Mouse (Mus musculus) urinary bladder, postnatal 10 days (tissue): ENCODE data around the gene Hoxd4.

Experiments used
- DNase-seq: peaks from one replicate; pipeline ENCODE4 v3.0.0; 2022; ENCODE audit warnings: low spot score

The Hoxd4 gene

DNA sequence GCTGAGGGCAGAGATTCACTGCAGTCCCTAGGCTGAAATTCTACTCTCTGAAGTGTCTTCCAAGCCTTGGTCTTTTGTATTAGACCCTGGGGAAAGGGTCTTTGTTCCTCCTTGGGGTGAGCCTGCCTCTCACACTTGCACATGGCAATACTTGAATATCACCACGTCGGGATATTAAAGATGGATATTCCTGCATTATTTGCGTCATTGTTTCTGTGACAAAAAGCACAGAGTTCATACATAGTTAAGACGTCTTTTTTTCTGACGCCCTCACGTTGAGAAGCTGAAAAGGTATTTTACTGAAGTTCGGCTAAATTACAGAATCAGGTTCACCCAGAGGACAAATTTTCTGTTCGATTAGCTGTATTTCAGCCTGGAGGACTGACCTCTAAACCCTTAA is 18.6 kb downstream of the Hoxd4 start:
- no peak for DNase-seq

DNA sequence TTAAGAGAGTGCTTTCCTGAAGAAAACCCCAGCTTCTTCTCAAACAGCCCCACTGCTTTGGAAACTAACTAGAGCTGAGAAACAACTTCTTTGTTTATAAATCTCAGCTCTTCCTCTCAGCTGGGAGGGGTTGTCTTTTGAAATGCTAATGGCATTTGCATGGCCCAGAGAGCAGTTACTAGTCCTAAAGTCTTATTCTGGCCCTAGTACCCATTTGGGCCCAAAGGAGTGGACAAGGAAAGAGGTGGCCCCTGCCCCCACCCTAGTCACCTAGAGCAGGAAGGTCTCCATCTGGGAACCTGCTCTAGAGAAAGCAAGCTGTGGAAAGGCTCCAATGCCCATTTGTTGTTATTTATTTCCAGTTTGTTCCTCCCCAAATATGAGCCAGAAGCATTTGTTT is 19.3 kb downstream of the Hoxd4 start:
- no peak for DNase-seq

DNA sequence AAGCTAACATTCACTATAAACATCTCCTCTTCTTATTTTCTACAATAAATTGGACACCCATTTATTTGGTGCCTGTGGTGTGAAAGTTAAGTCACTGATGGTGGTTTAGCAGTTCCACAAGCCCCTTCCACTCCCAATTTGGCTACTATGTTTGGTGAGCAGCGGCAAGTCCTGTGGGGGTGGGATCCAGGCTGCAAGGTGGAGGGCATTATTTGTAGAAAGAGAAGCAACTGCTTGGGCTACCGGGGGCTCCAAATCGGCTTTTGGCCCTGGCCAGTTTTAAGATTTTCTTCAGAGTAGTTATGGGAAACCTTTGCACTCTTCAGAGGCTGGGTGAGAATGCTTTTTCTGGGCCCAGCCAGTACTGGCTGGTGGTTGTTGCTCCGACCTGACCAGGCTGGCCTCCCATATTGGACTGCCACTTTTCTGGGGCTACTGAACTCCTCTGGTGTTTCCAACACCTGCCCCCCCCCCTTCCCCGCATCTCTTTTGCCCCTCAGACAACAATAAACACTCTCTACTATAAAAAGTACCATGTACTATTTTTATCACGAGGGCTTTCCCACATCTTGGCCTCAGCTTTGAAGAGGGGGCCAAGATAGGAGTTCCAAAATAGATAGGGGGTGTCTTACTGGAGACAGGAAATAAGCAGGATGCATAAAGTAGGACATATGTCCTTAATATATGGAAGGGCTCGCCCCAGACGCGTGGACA is 20.2 kb downstream of the Hoxd4 start:
- no peak for DNase-seq

DNA sequence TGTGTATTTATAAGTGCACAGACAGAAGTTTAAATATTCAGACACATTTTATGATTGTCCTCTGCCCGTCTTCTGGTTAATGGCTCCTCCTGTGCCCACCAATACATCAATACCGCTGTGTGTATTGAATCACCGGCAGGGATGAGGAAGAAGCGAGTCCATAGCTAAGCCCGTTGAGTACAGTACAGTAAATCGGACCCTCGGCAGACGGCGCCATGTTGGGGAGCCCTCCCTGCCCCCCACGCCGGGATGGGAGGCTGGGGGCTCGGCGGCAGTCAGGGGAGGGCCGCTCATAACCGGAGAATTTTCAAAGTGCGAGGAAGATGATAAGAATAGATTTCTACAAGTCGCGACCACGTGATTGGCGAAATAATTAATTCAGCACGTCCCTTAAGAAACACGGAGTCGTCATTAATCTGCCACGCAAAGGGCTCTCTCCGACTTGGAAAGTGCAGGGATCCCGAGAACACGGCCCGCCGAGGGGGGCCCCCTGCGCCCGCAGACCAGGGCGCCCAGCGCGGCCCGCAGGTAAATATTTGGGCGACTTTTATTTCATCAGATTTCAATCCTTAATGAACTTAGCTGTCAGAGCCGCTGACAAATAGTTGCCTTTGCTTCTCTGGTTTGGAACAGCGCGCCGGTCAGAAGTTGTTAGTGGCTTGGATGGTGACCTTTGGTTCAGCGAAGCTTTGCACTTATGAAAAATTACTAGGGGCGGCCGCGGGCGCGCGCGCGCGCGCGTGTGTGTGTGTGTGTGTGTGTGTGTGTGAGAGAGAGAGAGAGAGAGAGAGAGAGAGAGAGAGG is 21.0 kb downstream of the Hoxd4 start:
- no peak for DNase-seq

DNA sequence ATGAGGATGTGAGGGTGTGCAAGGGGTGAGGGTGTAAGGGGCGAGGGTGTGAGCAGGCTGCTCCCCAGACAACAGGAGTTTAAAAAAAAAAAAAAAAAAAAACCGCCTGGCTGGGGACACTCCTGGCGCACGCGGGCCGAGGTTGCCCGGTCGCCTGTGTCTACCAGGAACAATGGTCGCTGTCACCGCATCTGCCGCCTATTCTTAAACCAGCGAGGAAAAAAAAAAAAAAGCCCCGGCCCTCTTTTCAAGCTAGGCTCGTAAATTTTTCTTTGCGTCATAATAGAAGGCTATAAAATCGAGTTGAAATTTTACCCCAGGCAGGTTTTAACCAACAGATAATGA is 21.6 kb downstream of the Hoxd4 start:
- no peak for DNase-seq

DNA sequence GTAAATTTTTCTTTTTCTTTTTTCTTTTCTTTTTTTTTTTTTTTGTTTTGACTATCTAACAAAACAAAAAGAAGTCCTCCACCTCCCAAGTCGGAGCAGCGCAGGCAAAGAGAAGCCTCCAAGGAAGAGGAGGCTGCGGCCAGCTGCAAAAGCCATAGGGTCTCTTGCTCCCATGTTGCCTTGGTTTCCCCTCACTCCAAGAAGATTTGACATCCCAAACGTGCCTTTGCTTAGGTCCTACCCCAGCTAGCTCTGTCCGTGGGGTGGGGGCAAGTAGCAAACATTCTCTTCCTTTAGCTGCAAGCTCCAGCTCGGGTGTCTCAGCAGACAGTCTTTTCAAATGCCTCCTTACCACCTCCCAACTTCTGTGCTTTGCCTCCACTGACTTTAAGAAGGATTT is 22.0 kb downstream of the Hoxd4 start:
- DNase-seq = no peak

DNA sequence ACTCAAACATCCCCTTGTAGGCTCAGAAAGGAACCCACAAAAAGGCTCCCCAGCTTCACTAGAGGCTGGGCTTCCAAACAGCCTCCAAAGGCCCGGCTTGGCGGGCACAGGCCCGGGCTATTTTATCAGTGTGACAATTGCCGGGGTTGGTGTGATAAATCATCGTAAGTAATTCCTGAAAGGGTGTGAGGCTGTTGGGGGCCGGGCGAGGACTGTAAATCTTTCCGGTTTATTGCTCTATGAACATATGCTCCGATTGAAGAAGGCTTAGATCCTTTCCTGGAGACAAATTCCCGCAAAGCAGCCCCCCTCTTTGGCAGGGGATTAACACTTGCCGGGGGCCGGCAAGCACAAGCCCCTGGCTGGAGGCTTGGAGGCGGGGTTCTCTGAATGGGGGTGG is 22.7 kb downstream of the Hoxd4 start:
- no peak for DNase-seq

DNA sequence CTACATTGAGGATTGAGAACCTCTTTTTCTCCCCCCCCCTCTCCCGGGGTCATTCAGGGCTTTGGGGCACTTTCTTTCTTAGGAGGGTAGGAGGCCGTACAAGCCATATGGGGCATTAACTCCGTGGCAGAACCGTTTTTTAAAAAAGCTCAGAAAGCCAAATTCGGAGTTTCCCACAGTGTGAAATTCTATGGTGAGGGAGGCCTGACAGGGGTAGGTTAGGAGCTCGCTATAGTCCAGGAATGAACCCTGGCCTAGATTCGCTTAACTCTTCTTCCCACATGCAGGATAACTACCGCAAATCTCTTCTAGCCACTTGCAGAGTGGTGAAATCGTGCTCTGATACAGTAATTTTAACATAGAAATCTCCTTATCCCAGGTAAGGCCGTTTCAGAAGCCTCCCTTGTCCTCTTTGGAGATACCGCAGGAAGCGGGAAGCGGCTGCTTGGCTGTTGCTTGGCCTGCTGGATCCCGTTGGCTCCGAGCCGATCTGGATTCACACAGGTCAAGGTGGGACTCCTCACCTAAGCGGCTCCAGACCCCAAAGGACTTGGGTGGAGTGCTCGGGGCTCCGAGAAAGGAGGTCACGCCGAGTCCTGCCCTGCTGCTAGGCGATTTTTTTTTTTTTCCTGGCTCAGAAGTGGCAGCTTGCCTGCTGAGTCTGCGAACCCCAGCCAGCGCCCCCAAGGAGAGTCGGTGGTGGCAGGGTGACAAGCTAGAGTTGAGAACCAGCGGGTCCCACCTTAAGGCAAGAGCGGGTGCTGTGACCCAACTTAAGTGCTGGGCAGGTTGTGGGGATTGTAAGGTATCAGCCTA is 23.5 kb downstream of the Hoxd4 start:
- DNase-seq = no peak

DNA sequence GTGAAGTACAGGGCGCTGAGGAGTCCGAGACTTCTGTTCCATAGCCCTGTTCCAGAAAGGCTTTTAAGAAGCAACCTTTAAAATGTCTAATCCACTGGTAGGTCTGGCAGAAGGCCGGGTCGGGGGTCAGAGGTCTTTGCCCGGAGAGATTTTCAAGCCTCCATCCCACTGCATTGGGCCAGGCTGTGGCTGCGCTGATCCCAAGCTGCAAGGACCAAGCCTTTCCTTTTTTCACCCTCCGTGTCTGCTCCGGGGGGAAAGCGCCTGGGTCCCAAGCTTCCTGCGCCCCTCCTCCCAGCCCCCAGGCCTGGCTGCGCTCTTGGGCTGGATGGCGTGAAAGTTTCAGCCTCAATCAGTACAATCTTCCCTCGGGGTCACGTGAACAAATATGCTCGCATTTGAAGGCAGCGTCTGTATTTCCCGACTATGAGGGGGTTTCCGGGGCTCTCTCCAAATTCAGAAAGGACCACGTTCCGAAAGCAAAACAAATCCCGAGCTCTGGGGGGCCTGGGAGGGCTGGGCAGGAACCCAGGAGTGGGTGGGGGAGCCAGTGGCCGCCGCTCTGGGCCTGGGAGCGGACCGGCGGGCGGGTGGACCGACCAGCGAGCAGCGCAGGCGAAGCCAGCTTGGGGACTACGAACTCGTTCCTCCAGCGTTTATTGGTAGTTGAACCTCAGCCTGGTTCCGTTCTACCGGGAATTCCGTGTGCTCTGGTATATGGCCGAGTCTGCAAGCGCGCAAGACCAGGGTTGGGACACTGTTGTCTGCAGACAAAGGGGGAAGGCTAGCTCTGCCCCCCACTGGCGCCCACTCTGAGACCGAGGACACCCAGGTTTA is 24.3 kb downstream of the Hoxd4 start:
- no peak for DNase-seq

DNA sequence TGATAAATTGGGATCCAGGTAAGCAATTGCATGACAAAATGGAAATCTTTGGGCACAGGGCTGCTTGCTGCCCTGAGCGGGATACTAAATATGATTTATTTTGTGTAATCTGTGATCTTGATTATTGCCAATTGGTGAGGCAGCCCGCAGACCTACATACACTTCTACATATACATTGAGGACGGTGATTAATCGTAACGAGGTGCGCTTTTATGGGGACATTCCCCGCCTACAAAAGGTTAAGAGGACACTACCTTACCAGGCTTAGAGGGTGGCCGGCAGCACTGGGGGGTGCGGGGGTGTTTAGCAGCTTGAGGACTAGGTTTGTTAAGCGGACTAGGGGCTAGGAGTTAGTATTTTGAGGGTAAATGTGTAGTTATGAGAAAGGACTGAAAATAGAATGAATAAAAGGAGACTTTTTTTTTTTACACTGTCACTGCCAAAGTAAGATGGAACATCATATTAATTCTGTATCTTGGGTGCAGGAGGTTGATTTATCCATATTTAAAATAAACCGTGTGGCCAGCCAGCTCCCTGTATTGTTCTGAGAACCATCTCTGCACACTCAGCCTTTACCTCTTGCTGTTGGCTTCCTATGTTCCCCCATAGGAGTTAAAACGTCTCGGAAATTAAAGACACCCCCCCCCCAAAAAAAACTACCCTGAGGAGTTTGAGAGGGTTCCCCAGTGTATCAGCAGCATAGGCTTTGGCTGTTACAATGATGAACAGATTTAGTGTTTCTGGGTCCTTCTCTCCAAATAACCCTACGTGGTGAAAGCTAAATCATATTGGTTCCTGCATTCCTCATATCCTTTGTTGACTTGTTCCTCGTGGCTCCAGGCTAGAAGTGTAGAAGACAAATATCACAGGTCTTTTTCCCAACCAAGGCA is 25.2 kb downstream of the Hoxd4 start:
- DNase-seq = no peak

DNA sequence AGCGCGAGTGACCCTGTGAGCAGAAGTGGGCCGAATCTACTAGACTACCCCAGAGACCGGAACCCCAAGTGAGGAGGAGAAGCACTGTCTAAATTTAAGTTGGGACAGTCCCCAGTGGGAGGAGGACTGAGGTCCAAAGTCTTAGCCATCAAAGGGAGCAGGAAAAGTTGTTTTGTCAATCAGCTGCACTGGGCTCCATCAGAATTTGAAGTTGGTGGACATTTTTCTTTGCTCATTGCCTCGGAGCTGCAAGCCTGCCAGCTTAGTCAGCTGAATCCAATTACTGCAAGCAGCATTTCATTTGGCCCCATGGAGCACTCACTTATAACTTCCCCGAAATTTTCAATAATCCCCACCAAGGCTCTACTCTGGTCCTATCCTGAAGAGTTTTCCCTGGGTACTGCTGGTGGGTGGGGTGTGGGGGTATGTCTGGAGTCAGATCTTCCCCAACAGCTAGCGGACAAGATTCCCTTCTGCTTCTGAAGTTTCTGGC is 25.9 kb downstream of the Hoxd4 start:
- DNase-seq = no peak

DNA sequence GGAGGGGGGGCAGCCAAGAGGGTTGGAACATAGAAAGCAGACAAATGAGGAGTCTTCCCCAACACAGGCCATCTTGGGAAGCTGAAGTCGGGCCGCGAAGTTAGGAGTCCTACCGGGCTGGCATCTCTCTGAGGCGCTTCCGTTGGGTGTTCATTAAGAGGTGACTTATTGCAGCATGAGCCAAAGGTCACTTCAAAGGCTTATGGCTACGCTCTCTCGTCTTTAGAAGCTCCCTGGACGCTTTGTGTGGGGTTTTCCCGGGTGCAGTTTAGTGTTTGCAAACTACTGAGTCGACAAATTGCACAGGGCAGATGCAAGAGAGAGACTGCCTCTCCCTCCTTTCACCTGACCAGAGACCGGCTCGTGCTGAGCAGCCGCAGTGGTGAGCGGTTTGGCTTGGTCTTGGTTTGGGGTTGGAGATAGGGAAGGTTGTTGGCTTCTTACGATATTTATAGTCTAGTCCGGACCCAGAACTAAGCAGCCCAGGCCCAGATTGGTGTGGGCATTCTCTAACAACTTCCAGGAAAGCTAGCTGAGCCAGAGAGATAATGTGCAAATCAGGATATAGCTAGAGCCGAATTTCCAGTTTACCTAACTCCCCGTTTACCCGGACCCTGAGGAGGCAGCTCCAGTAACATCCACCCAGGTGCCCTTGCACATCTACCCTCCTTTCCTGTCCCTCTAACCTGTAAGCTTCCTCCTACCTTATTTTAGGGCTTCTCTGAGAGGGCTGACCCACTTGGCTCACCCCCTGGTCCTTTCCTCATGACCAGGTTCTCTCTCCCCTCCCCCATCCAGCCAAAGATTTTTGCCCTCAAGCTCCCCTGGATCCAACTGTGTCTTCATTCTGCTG is 27.1 kb downstream of the Hoxd4 start:
- no peak for DNase-seq

DNA sequence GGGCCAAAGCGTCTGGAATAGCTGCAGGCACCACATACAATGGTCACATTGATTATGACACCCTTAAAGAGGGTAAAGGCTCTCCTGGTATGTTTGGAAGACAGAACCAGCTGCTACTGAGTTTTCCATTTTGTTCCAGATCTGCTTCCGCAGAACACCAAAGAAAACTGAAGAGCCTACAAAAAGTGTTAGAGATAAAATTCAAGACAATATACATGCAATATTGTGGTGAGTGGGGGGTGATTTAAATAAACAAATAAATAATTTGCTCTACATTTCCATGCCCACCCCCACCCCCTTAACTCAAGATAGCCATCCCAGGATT is 27.7 kb downstream of the Hoxd4 start:
- no peak for DNase-seq

DNA sequence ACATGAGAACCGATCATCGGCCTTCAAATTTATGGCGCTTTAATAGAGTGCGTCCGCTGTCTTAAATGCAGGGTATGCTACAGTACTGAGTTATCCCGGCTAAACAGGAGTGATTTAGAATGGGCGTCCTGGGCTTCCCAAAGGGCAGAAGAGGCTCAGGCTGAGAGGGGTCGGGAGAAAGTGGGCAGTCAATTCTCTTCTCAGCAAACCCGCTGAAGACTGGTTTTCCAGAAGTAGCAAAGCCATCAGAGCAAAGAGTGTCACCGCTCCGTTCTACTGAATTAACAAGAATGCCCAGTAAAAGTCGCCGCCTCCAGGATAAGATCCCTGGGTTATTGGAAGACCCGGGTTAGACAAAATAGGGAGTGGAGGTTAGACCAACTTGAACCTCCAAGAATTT is 28.1 kb downstream of the Hoxd4 start:
- no peak for DNase-seq

DNA sequence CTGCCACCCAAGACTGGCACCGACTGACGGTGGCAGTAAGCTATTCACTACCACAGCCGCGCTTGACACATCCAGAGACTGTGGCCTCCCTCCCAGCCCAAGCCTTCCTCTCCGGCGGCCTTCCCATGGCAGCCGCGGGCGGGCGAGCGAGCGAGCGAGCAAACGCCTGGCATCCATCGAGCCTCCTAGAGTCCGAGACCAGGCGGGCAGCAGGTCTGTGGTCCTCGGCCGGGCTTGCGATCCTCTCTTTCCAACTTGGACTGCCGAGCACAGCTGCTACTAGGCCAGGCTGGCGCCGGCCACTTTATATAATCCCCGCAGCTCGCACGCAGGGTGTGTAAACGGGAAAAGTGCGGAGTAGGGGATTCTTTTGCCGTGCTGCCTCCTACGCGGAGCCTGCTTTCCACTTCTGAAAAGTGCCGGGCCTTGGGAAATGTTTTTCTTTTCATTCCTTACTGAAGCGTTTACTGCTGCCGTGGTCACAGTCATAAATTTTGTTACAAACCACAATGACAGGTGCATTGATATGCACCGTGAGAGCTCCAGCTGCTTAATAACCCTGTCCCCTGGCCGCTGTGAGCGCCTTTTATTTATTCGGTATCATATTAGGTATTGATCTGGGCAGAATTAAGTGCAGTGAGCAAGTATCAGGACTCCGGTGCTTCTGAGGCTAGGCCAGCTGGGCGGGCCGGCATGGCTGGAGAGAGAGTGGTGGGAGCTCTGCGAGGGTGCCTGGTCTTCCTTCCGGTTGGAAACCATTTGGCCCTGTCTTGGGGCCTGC is 28.8 kb downstream of the Hoxd4 start:
- DNase-seq = no peak

DNA sequence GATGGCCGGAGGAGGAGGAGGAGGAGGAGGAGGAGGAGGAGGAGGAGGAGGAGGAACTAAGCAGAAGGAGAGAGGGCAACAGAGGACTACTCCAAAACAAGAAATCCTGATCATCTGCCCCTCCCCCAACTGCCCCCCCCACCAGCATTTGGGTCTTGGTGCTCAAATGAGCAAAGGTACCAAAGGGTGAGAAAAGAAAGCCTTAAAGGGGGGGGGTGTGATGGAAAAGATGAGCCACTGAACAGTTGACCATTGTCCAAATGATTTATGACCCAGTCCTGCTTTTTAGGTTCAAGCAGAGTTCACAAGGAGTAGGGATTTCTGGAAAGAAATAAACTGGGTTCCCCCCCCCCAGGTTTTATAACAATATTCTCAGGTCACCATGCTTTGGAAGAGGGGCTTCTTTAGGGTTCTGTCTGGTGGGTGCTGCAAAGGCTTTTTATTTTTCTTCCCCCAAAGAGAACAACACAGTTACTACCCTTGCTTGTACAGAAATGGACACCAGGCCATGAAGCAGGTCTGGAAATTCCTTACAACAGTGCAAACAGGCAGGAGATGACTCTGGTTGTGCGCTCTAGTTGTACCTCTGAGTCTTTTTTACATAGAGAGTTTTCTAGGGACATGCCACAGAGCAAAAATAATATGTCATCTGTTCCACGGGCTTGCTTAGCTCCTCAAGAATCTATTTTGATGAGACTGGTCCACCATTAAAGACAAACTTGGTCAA is 29.7 kb downstream of the Hoxd4 start:
- no peak for DNase-seq

DNA sequence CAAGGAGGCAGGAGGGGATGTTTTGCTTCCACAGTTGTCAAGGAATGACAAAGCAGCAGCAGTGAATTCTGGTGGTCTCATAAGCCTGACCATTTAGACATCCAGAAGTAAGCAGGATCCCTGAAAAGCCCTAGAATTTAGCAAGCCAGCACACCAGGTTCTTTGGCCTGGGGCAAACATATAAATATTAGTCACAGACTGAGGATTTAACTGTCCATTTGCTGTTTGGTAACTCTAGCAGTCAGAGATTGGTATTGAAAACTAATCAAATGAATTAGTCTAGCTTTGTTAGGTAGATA is 30.2 kb downstream of the Hoxd4 start:
- DNase-seq = no peak

DNA sequence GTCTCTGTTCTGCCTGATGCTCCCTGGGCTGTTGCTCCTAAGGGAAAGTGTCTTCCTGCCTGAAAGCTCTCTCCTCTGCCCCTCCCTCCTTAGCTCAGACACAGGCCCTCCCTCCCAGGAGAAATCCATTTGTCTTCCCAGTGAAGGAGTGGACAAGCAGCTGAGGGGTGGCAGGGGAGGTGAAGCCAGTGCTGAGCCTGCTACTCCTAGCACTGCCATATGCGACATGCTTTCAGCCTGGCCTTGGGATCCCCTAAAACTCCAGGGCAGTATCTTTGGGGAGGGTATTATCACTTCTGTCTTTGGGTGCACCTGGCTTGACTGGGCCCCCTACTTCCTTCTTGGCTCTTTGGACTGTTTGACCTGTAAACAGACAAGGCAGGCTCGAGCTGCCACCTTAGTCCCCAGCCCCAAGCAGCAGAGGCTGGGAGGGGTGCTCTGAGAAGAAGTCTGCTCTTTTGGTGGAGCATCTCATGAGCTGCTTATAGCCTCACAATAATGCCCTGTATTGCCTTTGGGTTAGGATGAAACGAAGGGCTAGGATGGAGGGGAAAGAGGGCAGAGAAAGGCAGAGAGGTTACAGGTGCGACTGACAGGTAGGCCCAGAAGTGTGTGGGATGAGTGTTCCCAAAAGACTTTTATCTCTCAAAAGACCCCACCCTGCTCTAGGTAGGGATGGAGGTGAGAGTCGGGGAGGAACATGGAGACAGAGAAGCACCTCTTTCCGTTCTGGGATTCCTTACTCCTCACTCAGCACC is 34.0 kb downstream of the Hoxd4 start:
- DNase-seq = no peak
